Mouse (Mus musculus) CD4-positive helper T cell, adult 2 months (primary cell): ENCODE data around the gene Wwox.

Experiments used
- DNase-seq: peaks from one replicate; pipeline ENCODE4 v3.0.0-alpha.2; 2012; ENCODE audit warnings: low read depth, missing footprints, low spot score

Wwox gene

DNA sequence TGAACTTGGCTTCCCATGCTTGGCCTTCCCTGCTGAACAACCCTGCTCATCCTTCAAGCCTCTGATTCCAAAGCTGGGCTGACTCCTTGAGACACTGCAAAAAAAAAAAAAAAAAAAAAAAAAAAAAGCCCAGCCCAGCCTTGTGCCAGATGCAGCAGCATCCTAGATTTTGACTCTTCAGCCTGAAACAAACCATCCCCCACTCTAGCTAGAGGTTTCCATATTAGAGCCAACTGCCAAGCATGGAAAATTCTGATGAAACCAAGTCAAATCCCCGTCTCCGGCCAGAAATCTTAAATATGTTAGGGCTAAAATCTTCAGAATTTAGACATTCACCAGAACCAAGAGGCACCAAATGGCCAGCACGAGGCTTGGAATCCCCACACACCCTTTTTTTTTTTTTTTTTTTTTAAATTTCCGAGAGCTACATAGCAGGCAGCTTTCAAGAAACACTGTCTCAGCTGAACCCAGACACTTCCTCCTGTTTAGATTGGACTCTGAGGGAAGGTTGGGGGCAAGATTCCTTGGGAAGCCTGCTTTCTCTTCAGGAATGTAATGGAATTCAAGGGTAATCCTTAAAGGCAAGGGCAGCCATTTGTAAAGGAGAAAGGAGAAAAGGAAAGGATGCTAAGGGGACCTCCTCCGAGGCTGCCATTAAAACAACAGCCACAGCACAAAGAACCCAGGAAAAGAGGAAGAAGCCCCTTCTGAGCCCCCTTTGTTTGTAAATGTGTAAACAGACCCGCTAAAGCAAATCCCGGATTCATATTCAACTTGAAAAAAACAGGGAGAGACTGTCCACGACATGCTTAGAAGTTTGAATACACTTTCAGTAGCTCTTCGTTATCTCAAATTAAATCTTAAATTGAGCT lies 570.7 kb downstream of the Wwox start:
- no peak for DNase-seq

GRCm38 (mm10) chr8:115010769-115011073 lies 571.3 kb downstream of the Wwox start:
- no peak for DNase-seq

GRCm38 (mm10) chr8:115019661-115020060 lies 580.2 kb downstream of the Wwox start:
- DNase-seq = no peak

DNA sequence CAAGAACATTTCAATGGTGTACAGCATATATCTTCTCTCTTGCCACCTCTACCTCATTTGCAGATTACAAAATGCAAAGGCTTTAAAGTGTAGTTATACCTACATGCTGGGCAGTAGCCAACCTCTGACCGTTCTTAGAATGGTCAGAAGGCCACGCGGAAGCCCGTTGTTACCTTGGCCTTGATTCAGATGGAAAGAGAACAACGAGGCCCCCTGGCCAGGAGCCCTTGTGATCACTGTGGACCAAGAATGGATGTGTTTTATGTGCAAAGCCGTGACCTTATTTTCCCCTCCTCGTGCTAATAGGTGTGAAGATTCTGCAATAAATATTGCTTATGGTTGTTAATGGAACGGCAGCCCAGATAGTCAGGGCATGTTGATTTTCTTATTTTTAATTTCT lies 582.3 kb downstream of the Wwox start:
- DNase-seq = no peak

GRCm38 (mm10) chr8:115024062-115024461 lies 584.6 kb downstream of the Wwox start:
- DNase-seq = no peak

- DNase-seq = no peak
These were observed 586.1 kb downstream of the Wwox start for GRCm38 (mm10) chr8:115025390-115026098.

DNA sequence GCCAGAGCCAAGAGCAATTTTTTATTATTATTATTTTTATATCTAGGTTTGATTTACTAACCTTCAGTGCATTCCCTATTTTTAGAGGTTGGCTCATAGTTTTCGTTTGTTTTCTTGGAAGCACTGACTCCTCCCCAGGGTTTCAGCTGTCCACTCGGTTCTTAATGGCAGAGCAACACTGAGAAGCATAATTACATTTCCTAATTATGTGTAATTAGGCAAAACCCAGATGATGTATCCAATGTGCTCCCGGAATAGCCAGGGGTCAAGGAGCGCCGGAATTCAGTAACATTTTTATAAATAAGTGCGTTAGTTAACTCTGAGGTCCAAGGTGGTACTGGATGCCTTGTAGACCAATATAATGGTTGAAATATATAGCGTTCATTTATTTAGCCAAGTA lies 586.7 kb downstream of the Wwox start:
- DNase-seq = no peak

GRCm38 (mm10) chr8:115033194-115033593 lies 593.7 kb downstream of the Wwox start:
- DNase-seq = no peak

- no peak for DNase-seq
These were observed 596.6 kb downstream of the Wwox start for GRCm38 (mm10) chr8:115036016-115036415.

DNA sequence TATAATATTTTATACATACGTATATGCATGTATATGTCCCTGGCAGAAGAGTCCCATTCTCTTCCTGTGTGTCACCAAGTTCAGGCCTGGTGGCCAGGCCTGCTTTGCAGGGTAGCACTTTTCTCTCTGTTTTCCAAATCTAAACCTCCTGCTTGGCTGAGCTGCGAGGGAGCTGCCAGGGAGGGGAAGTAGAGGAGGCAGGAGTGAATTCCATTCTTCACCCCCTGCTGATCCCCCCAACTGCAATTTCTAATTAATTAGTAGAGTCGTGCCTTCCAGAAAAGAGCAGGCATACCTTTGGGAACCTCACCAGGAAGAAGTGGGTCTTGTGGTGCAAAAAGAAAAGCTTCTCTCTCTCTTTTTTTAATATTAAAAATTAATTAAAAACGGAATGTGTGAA lies 599.0 kb downstream of the Wwox start:
- DNase-seq = no peak

- peak; percentile 72 for DNase-seq
These were observed 606.3 kb downstream of the Wwox start for GRCm38 (mm10) chr8:115045746-115046145.

GRCm38 (mm10) chr8:115046496-115046895 lies 607.0 kb downstream of the Wwox start:
- peak; percentile 49 for DNase-seq

DNA sequence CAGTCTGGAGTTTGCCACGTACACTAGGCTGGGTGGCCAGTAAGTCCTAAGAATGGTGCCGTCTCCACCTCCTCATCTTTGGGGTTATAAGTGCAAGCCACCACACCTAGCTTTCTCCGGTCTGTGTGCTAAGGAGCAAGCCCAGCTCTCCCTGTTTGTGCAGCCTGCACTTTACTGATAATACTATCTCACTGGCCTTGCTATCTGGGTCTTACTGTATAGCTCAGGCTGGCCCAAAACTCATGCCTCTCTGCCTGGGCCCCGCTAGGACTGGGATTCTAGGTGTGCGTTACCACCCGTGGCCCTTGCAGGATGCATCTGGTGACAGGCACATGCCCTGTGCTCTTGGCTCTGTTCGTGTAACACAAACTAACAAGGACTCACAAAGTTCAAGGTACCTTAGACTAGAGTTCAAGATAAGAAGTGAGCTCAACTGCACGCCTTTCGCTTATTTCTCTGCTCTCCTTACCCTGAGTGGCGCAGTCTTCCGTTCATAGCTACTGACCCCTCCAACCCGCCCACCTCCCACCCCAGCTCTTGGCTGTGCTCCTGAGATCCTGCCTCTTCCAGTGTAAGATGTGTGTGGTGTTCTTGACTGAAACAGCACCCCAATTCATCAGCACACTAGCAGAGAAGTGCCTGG lies 618.9 kb downstream of the Wwox start:
- DNase-seq = no peak

DNA sequence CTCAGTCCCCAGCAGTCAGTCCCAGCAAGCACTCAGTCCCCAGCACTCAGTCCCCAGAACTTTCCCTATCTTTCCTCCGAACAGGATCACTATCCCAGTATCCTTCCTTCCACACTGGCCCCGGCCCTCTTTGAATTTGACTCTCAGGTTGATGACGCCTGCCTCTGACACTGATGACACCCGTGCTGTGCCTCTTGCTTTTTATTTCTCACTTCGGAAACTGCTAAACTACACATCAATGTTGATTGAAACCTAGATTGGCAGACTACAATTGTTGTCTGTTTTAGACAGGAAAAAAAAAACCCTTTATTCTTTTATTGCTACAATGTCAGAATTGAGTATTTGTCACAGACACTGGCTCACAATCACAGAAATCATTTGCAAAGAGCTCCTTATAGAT lies 624.2 kb downstream of the Wwox start:
- DNase-seq = peak; percentile 36

DNA sequence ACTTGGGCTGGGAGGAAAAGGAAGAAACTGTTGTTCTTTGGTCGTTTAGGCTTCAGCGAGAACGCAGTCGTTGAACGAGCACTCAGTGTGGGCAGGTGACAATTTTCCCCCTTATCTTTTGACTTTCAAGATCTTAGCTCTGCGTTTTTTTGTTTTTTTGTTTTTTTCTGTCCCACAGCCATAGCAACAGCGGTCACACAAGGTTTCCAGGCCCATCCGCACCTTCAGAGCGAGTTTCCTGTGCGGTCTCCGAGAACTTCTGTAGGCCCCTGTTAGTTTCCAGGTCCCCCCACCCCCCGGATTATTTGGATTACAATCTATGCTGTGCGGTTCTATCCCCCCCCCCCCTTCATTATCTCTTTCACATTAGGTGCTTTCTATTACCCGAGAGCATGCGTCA lies 625.2 kb downstream of the Wwox start:
- peak; percentile 82 for DNase-seq

DNA sequence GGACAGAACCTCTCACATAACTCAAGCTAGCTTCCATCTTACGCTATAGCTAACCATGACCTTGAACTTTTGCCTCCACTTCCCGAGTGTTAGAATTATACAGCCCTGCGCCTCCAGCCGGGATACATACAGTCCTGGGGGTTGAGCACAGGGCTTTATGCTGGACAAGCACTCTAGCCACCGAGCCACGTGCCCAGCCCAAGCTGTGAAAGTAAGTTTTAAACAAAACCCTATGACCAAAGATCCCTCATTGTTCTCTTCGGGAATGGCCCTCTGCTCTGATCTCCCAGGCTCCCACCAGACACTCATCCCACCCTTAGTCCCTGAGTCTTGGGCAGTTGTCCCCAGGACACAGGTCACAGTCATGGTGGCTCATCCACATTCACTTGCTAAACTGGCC lies 625.9 kb downstream of the Wwox start:
- DNase-seq = no peak

DNA sequence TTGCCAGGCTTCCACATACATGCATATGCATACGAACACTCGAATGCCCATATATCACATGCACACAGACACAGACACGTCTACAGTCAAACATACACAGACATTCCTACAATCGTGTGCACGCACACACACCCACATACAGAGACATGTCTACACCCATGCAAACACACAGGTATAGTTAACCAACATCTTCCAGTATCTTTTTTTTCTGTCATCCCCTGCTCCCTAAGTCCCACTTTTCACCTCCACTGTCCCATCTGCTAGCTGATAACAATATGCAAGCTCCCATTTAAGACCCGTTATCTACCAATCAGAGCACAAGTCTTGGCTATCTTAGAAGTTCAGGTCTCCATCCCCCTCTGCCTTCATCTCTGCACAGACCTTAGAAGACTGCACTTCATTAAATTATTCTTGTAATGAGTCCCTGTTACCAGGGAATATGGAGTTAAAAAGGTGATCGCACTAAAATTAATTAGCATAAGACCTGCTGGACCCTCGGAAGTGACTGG lies 627.1 kb downstream of the Wwox start:
- DNase-seq = no peak

- DNase-seq = no peak
These were observed 629.3 kb downstream of the Wwox start for GRCm38 (mm10) chr8:115068723-115069122.

DNA sequence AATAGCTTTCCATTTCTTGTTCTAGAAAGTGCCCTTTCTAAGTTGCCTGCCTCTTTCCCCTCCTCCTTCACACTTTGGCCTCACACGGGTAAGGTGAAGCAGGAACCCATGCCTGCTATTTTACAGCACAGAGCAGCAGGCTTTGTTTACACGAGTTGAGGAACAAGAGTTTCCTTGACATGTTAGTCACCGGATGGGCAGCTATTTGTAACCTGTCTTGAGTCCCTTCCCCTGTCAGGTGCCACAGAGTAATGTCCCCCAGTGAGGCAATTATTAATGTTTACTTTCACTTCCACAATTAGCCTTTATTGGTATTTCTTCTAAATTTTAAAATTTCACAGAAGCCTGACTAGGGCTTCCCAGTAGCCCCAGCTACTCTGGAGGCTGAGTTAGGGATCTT lies 630.8 kb downstream of the Wwox start:
- DNase-seq = peak; percentile 39

- no peak for DNase-seq
These were observed 631.8 kb downstream of the Wwox start for GRCm38 (mm10) chr8:115071231-115071630.

GRCm38 (mm10) chr8:115078296-115078695 lies 638.8 kb downstream of the Wwox start:
- DNase-seq = no peak
